In the genomic region with DNA sequence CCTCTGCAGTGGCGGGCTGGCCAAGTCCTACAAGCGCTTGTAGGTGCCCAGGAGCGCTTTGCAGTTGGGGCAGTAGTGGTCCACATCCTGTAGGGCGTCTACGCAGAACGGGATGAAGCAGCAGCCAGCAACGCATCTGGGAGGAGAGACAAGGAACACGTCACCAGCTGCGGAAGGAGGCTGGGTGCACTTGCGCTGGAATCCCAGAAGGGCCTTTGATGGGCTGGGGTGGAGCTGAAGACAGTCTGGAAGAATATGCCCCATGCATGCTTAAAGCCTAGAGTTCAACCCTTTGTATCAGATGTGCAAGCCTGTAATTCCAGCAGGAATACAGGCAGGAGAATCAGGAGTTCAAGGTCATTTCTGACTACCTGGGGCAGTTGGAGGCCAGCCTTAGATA, we compare ENCODE assay signal across 13 mouse cellular contexts.
"Had no signal": no experiment of that assay in that cellular context is flagged by ENCODE, and none has a peak within 500 bp of the region (broad histone marks: within the 10 kb centered on the region; RNA-seq: fewer than 3 reads in every experiment).

No protein-coding gene starts in this region.

- H3K9ac ChIP-seq: limb, embryonic 12.5 days; liver, embryonic 13.5 days; liver, postnatal 0 days; lung, embryonic 15.5 days; midbrain, embryonic 12.5 days; neural tube, embryonic 13.5 days; stomach, embryonic 15.5 days had no signal

- H3K4me3 ChIP-seq: limb, embryonic 12.5 days; liver, embryonic 13.5 days; lung, embryonic 15.5 days; midbrain, embryonic 12.5 days; neural tube, embryonic 13.5 days; stomach, embryonic 15.5 days had no signal

- H3K27ac ChIP-seq: limb, embryonic 12.5 days; liver, embryonic 13.5 days; lung, embryonic 15.5 days; midbrain, embryonic 12.5 days; neural tube, embryonic 13.5 days; stomach, embryonic 15.5 days had no signal

- ATAC-seq: liver, postnatal 0 days; midbrain, embryonic 16.5 days had no signal

- H3K4me1 ChIP-seq: lung, embryonic 15.5 days; stomach, embryonic 15.5 days had no signal

- H3K9me3 ChIP-seq: limb, embryonic 12.5 days; liver, embryonic 13.5 days; lung, embryonic 15.5 days; midbrain, embryonic 12.5 days; neural tube, embryonic 13.5 days; stomach, embryonic 15.5 days had no signal

- H3K27me3 ChIP-seq: limb, embryonic 12.5 days; liver, embryonic 13.5 days; lung, embryonic 15.5 days; midbrain, embryonic 12.5 days; neural tube, embryonic 13.5 days; stomach, embryonic 15.5 days had no signal

- DNase-seq: kidney, postnatal 25 days; layer of hippocampus, postnatal 36 days; liver; liver, embryonic 13.5 days; liver, postnatal 0 days; retina, postnatal 1 day; thymus, postnatal 4 days had no signal

- H3K4me2 ChIP-seq: limb, embryonic 12.5 days; liver, embryonic 13.5 days; lung, embryonic 15.5 days; midbrain, embryonic 12.5 days; neural tube, embryonic 13.5 days; stomach, embryonic 15.5 days had no signal
